Mouse (Mus musculus): Measurements from ENCODE around the gene Gzf1. TPM values are rescaled to one million over a fixed set of nuclear protein-coding genes. Genes with fewer than 3 reads are reported as not detected.

Gene Gzf1
- 27.5 and 29.1 TPM in 2 replicates for polyA plus RNA-seq (2014; fragmentation: Nextera tagmentation; extraction: Ambion mirVana)

DNA sequence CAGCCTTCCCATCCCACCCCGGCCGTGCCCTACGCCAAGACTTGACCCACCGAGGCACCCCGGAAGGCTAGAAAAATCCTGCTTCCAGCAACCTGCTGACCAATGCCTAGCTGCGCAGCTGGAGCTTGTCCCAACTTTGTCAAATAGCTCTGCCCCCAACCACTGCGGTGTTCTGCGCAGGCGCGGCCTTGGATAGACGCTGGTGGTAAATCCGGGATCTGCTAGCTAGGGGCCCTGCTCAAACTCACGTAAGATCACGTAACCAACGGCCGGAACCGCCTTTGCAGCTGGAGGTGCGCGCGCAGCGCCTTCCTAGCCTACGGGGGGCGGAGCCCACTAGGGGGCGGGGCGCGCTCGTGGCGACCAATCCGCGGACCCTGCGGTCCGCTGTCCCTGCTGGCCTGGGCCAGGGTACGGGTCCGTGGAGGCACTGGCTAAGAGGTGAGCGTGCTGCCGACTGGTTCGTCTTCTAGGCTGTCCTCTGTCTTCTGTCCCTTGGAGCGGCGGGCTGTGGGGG is at the start of gene Gzf1:
Gene Gzf1, plus strand, starts transcription at position 249 of the 517 bp plus-strand sequence.
- Histone ChIP-seq H3K9ac (ENCODE audit: low read length) (peak within 1 kb of the TSS; percentile 77), H3K4me2 (peak within 1 kb of the TSS; percentile 78), H3K4me1 (ENCODE audit: control insufficient read depth, insufficient read depth, low read length) (peaks cover 37% of the 10 kb centered on the region), H3K27ac (ENCODE audit: low read depth, low read length) (peak within 1 kb of the TSS; percentile 86), H3K4me3 (ENCODE audit: low read depth, low read length) (peak within 1 kb of the TSS; percentile 68), H3K27me3 (ENCODE audit: control insufficient read depth, insufficient read depth, low read length) (no peaks in the 10 kb centered on the region), H3K9me3 (ENCODE audit: control insufficient read depth, low read length) (no peaks in the 10 kb centered on the region), H3K36me3 (ENCODE audit: control insufficient read depth, insufficient read depth, low read length) (peaks cover 9% of the 10 kb centered on the region)
- under 1% methylated on average over 39 of the region's 39 CpGs for WGBS
- DNase-seq (ENCODE audit: low spot score, missing footprints) (peak; percentile 100), ATAC-seq (ENCODE audit: low FRiP score) (peak; percentile 93)

GRCm38 (mm10) chr2:148631602-148632001 is 49.2 kb upstream of the Gzf1 start:
- Histone ChIP-seq H3K9me3 (ENCODE audit: control insufficient read depth, low read length) (no peaks in the 10 kb centered on the region), H3K27me3 (ENCODE audit: control insufficient read depth, insufficient read depth, low read length) (no peaks in the 10 kb centered on the region), H3K4me3 (ENCODE audit: low read depth, low read length) (no peak overlapping the region), H3K27ac (ENCODE audit: low read depth, low read length) (no peak overlapping the region), H3K4me1 (ENCODE audit: control insufficient read depth, insufficient read depth, low read length) (no peaks in the 10 kb centered on the region), H3K9ac (ENCODE audit: low read length) (no peak overlapping the region), H3K4me2 (no peak overlapping the region), H3K36me3 (ENCODE audit: control insufficient read depth, insufficient read depth, low read length) (no peaks in the 10 kb centered on the region)
- ATAC-seq (ENCODE audit: low FRiP score) (no peak), DNase-seq (ENCODE audit: low spot score, missing footprints) (no peak)
- 98% methylated on average over 3 of the region's 3 CpGs for WGBS

DNA sequence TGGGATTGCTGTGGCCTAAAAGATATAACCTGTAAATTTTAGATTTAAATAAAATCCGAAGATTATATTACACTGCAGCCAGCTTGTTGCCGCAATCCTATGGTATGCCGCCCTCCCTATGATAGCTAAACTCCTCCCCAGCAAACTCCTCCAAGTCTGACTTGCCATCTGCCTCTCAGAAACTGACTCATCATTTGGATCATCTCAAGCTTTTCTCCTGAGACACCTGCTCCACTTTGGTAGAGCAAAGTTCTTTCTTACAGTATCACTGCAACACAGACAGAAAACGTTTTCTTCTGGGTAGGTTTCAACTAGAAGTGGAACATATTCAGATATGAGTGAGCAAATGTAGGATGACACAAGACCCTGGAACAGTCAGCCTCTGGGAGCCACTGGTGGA is 46.4 kb upstream of the Gzf1 start:
- no peak overlapping the region for H3K4me2 ChIP-seq
- WGBS, result 92% methylated on average over 4 of the region's 4 CpGs

GRCm38 (mm10) chr2:148642610-148643370 is 38.0 kb upstream of the Gzf1 start:
- H3K4me3 ChIP-seq (ENCODE audit: low read depth, low read length), result no peak overlapping the region
- DNase-seq (ENCODE audit: low spot score, missing footprints), result no peak
- H3K27ac ChIP-seq (ENCODE audit: low read depth, low read length), result no peak overlapping the region
- H3K4me2 ChIP-seq, result no peak overlapping the region
- no peaks in the 10 kb centered on the region for H3K9me3 ChIP-seq (ENCODE audit: control insufficient read depth, low read length)
- H3K4me1 ChIP-seq (ENCODE audit: control insufficient read depth, insufficient read depth, low read length), result no peaks in the 10 kb centered on the region
- H3K27me3 ChIP-seq (ENCODE audit: control insufficient read depth, insufficient read depth, low read length), result no peaks in the 10 kb centered on the region
- no peaks in the 10 kb centered on the region for H3K36me3 ChIP-seq (ENCODE audit: control insufficient read depth, insufficient read depth, low read length)
- WGBS, result 76% methylated on average over 1 of the region's 1 CpGs
- no peak overlapping the region for H3K9ac ChIP-seq (ENCODE audit: low read length)
- ATAC-seq (ENCODE audit: low FRiP score), result no peak

More for the DNA sequence above, 46.4 kb upstream of the Gzf1 start:
- Histone ChIP-seq H3K36me3 (ENCODE audit: control insufficient read depth, insufficient read depth, low read length) (no peaks in the 10 kb centered on the region), H3K27me3 (ENCODE audit: control insufficient read depth, insufficient read depth, low read length) (no peaks in the 10 kb centered on the region), H3K27ac (ENCODE audit: low read depth, low read length) (no peak overlapping the region), H3K9ac (ENCODE audit: low read length) (no peak overlapping the region), H3K4me3 (ENCODE audit: low read depth, low read length) (no peak overlapping the region), H3K9me3 (ENCODE audit: control insufficient read depth, low read length) (no peaks in the 10 kb centered on the region), H3K4me1 (ENCODE audit: control insufficient read depth, insufficient read depth, low read length) (no peaks in the 10 kb centered on the region)
- ATAC-seq (ENCODE audit: low FRiP score) (no peak), DNase-seq (ENCODE audit: low spot score, missing footprints) (no peak)

DNA sequence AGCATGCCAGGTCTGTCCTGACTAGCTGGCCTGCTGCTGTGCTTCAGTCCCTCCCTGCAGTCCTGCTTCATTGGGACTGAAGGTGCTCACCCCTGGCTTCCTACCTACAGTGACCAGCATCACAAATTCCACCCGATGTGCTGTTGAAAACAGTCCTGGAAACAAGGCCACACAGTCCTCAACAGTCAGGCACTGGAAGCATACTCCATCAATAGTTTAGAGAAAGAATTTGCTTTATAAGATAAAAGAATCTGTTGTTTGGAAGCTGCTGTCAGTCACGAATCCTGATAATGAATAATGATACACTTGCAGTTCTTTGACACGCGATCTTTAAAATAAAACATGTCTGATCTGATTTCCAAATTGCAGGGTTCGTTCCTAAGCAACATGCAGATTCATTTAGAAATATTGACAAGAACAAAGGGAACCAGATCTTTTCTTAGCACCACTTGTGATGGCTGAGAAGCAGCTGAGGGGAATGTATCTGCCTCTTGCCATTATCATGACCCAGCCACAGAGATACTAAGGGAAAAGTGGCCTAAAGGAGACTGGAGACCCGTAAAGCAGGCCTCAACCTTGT is 36.3 kb upstream of the Gzf1 start:
- H3K9ac ChIP-seq (ENCODE audit: low read length), result no peak overlapping the region
- no peaks in the 10 kb centered on the region for H3K27me3 ChIP-seq (ENCODE audit: control insufficient read depth, insufficient read depth, low read length)
- no peak overlapping the region for H3K4me3 ChIP-seq (ENCODE audit: low read depth, low read length)
- DNase-seq (ENCODE audit: low spot score, missing footprints) (no peak), ATAC-seq (ENCODE audit: low FRiP score) (no peak)
- no peaks in the 10 kb centered on the region for H3K36me3 ChIP-seq (ENCODE audit: control insufficient read depth, insufficient read depth, low read length)
- H3K4me1 ChIP-seq (ENCODE audit: control insufficient read depth, insufficient read depth, low read length), result no peaks in the 10 kb centered on the region
- no peak overlapping the region for H3K27ac ChIP-seq (ENCODE audit: low read depth, low read length)
- 90% methylated on average over 6 of the region's 6 CpGs for WGBS
- no peak overlapping the region for H3K4me2 ChIP-seq
- no peaks in the 10 kb centered on the region for H3K9me3 ChIP-seq (ENCODE audit: control insufficient read depth, low read length)

DNA sequence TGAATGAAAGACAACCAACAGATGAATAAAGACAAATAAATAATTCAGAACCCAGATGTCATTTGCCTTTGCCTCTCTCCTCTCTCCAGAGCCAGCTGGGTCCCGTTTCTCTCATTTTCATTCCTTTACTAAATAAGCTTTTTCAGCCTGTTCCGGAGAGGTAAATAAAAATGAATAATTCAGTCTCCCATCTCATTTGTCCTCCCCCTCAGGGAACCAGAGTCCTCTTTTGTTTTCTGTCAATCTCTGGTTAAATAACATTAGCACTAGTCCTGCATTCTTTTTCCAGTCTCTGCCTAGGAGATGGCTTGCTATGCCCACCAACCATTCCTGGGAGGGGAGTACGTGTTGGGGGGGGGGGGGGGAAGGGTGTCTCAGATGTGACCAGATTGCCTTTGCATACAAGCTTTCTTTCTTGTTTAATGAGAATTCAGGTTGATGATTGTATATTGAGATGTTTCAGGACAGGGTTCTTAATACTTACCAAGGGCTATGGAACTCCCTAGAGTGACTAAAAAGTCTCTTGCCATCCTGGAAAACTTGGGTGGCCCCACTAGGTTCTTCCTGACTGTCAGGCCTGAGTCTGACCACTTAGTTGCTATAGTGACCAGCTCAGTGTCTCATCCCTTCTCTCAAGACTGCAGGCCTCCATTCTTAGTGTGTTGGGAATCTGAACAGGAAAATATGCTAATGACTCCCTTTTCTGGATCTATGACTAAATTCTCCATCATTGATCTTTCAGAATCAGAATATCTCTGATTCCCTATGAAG is 30.1 kb upstream of the Gzf1 start:
- Histone ChIP-seq H3K36me3 (ENCODE audit: control insufficient read depth, insufficient read depth, low read length) (no peaks in the 10 kb centered on the region), H3K27ac (ENCODE audit: low read depth, low read length) (peak overlapping the region; percentile 26; the same call in 1 of the 2 replicates), H3K9me3 (ENCODE audit: control insufficient read depth, low read length) (no peaks in the 10 kb centered on the region), H3K4me2 (no peak overlapping the region), H3K4me1 (ENCODE audit: control insufficient read depth, insufficient read depth, low read length) (peaks cover 3% of the 10 kb centered on the region; the same call in 1 of the 2 replicates), H3K9ac (ENCODE audit: low read length) (no peak overlapping the region), H3K27me3 (ENCODE audit: control insufficient read depth, insufficient read depth, low read length) (no peaks in the 10 kb centered on the region), H3K4me3 (ENCODE audit: low read depth, low read length) (no peak overlapping the region)
- ATAC-seq (ENCODE audit: low FRiP score) (peak; percentile 86), DNase-seq (ENCODE audit: low spot score, missing footprints) (no peak)
- WGBS, result 11% methylated on average over 3 of the region's 3 CpGs

DNA sequence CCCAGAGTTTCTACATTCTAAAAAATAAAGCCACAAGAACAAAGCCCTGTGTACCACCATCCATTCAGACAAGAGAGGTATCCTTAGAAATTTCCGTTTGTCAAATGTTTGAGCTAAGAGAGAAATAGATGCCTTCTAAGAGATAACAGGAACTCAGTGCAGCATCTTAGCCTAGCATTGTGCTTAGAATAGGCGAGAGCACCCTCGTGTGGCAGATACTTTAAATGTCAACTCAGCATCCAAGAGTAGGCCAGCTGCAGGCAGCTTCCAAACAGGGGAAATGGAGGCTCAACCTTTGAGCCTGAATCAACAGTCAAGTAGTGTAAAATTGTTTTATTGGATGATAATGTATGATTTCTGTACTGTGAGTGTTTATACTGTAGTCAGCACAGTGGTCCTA is 25.9 kb upstream of the Gzf1 start:
- no peak overlapping the region for H3K27ac ChIP-seq (ENCODE audit: low read depth, low read length)
- peaks cover 3% of the 10 kb centered on the region; the same call in 1 of the 2 replicates for H3K4me1 ChIP-seq (ENCODE audit: control insufficient read depth, insufficient read depth, low read length)
- peak; percentile 73 for ATAC-seq (ENCODE audit: low FRiP score)
- H3K4me2 ChIP-seq, result no peak overlapping the region
- no peaks in the 10 kb centered on the region for H3K36me3 ChIP-seq (ENCODE audit: control insufficient read depth, insufficient read depth, low read length)
- DNase-seq (ENCODE audit: low spot score, missing footprints), result peak; percentile 89
- H3K9ac ChIP-seq (ENCODE audit: low read length), result no peak overlapping the region
- WGBS, result 4% methylated on average over 3 of the region's 3 CpGs
- H3K9me3 ChIP-seq (ENCODE audit: control insufficient read depth, low read length), result no peaks in the 10 kb centered on the region
- no peaks in the 10 kb centered on the region for H3K27me3 ChIP-seq (ENCODE audit: control insufficient read depth, insufficient read depth, low read length)
- no peak overlapping the region for H3K4me3 ChIP-seq (ENCODE audit: low read depth, low read length)

- no peaks in the 10 kb centered on the region for H3K9me3 ChIP-seq (ENCODE audit: control insufficient read depth, low read length)
Measured at GRCm38 (mm10) chr2:148663458-148663857, 17.4 kb upstream of the Gzf1 start.

More at GRCm38 (mm10) chr2:148663458-148663857, 17.4 kb upstream of the Gzf1 start:
- no peak overlapping the region for H3K4me2 ChIP-seq
- no peaks in the 10 kb centered on the region for H3K27me3 ChIP-seq (ENCODE audit: control insufficient read depth, insufficient read depth, low read length)
- ATAC-seq (ENCODE audit: low FRiP score) (no peak), DNase-seq (ENCODE audit: low spot score, missing footprints) (no peak)
- no peak overlapping the region for H3K4me3 ChIP-seq (ENCODE audit: low read depth, low read length)
- H3K9ac ChIP-seq (ENCODE audit: low read length), result no peak overlapping the region
- H3K27ac ChIP-seq (ENCODE audit: low read depth, low read length), result no peak overlapping the region
- H3K4me1 ChIP-seq (ENCODE audit: control insufficient read depth, insufficient read depth, low read length), result peaks cover 6% of the 10 kb centered on the region; the same call in 1 of the 2 replicates
- WGBS, result 94% methylated on average over 1 of the region's 1 CpGs
- no peaks in the 10 kb centered on the region for H3K36me3 ChIP-seq (ENCODE audit: control insufficient read depth, insufficient read depth, low read length)
